Mouse (Mus musculus) left cerebral cortex, adult 18-20 months (tissue): Measurements from ENCODE around the gene Wdfy4. TPM values are rescaled to one million over a fixed set of nuclear protein-coding genes. Genes with fewer than 3 reads are reported as not detected.

Experiments
- DNase-seq, 2 experiments: peaks; one replicate each; pipeline ENCODE4 v3.0.0; 2021 to 2022; ENCODE audit warnings: low spot score in 2 of 2, mixed read lengths in 1 of 2
- total RNA-seq, 2 experiments: library from RNA; stranded (reverse); gene quantifications; 2 replicates each; pipeline ENCODE4 v1.2.3; 2021

Wdfy4 gene
- total RNA-seq, 2 experiments from 2014 or later: 1.1 to 2.1 TPM

DNA sequence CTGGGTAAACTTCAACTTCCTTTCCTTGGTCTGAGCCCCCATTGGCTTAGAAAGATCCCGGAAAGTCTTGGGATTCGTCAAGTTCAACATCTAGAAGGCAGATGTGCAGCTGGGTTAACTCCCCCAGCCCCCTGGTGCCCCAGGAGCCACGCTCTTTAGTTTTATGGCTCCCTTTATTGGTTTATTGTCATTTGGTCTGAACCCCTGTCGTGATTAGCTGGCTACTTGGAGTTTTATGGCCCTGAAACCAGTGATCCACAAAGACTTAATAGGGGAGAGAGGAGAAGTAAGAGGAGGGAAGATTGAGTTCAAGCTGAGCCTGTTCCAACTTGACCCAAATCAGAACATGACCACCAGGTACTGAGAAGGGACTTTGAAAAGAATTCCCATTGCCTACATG lies 198.6 kb downstream of the Wdfy4 start:
- DNase-seq: no peak

DNA sequence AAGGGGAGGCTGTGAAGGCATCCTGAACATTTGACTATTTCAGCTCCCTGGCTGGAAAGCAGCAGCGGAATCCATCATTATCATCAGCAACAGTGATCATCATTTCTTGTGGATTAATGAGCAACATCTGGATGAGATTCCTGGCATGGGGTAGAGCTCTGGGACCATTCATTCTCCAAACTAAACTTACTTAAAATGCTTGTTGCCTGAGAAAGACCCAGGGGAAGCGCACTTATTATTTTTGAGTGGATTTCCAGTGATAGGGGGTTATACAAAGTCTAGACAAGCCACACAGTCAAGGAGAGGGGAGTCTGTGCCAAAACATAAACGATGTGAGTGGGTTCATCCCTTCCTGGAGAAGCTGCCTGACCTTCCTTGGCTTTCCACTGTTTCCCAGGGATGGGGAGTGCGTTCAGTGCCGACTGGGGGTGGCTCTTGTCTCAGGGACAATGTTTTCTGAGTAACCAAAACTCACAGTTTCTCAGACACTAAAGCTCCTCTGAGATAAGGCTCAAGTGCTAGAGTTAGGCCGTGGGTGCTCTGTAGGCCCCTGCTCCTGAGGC lies 201.1 kb downstream of the Wdfy4 start:
- DNase-seq: no peak

DNA sequence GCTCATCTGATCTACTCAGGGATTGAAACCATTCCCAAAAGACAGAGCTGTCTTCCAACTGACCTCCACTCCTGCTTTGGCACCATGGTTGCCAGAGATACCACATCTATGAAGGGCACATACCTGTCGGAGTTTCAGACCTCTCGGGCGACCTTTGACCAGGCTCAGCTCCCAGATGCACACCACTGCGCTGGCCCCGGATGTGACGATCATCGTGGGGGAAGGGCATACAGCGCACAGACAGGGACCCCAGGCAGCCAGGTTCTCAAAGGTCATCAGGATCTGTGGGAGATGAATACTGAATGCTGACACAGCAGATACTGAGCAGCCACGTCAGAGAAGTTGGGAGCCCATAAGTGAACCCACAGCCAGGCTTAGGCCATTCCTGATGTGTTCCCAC lies 214.6 kb downstream of the Wdfy4 start:
- no peak for DNase-seq

DNA sequence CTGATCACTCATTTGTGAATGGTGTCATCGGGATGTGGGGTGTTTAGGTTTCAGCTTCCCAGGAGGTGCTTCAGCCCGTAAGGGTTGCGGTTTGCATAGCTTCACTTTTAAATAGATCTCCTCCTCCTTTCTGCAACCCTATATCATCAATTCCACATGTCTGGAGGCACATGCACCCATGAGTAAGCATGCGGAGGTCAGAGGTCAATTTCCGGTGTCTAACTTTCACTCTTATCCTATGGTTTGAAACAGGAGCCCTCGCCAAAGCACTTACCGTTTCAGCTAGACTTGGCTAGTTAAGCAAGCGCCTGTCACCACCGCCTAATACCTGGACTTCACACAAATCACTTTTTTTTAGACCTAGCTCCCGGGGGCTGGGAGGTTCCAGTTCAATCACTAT lies 220.6 kb downstream of the Wdfy4 start:
- no peak for DNase-seq

DNA sequence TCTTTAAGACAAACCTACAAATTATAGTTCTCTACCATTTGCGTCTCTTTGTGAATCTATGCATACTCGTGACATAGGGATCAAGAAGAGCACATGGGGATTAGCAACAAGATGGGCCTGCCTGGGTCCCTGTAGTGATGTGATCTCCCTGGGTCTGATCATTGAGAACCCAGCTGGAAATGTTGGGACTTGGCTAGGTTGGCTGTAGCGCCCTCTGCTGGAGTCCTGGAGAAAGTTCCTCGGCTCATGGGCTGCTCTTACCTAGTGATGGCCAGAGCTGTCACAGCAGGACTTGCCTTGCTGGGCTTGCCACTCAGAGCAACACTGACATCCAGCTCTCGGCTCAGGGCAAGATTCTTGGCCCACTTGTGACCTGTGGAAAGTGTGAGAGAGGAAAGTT lies 224.8 kb downstream of the Wdfy4 start:
- peak; percentile 73 to 80 for DNase-seq

DNA sequence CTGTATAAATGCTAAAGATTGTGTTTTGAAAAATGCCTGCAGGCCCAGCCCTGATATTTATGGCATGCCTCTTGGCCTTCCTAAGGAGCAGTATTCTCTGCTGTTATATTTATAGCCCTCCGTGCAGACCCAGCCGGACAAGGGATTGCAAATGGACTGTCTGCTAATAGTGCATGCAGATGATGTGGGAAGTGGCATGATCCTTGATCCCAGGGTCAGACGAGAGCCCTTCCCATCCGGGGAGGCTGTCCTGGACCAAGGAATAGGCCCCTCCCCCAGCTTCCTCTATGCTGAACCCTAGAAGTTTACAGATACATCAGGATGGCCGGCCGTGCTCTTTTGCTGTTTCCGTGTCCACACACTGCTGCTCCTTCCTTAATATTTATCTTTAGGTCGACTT lies 226.6 kb downstream of the Wdfy4 start:
- no peak for DNase-seq

DNA sequence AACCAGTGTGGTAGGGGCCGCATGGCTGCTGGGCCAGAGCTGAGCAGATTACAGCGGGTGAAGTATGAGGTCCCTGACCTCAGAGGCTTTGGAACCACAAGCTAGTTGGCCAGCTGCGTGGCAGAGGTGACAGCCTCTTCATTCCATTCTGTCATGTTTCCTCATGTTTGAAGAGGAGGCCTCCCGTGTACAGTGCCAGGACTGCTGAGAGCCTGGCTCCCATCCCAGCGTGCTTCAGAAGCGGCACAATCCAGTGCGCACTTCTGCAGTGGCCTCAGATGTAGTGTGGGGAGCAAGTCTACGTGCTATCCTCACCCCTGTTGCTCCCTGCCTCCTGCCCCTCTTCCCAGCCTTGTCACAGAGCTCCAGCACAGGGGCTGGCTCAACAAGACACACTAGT lies 228.8 kb downstream of the Wdfy4 start:
- DNase-seq: no peak

DNA sequence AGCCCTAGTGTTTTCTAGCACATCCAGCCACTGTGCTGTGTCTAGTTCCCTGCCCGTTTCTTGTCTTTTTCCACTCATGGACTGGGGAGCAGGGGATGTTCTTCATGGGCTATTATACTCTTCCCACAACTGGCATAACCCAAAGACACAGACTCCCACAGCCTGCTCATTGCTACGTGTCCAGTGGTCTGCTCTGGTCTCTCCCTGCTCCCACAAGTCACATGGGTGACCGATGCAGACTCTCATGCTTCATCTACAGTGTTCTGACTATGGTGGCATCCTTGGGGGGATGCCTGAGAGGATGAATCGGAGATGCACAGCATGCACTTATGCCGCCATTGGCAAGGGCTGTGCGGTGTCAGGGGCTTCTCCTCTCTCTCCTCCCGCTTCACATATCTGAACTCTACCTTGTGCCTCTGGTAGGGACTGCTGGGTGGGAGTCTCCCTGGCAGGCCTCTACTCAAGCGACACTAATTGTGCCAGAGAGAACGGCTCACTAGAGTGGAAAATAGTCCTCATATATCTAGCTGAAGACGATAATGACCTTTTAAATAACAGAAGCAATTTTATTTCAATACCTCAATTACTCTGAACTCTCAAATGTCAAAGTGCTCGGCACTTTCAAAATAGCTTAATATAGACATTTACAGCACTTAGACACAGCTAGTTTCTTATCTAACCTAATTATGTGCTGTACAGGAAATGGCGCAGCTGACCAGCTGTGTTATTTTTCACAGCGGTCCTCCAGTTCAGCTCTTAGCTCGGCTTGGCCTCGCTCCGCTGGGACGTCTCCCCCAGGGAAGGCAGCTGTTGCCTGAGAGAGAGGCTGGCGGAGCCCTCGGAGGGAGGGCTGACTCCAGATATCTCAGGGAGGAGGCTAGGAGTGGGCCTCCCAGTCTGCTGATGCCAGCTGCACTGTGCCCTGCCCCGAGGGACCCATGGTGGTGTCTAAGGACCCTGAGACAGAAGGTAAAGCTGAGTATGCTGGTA lies 234.7 kb downstream of the Wdfy4 start:
- DNase-seq: no peak

DNA sequence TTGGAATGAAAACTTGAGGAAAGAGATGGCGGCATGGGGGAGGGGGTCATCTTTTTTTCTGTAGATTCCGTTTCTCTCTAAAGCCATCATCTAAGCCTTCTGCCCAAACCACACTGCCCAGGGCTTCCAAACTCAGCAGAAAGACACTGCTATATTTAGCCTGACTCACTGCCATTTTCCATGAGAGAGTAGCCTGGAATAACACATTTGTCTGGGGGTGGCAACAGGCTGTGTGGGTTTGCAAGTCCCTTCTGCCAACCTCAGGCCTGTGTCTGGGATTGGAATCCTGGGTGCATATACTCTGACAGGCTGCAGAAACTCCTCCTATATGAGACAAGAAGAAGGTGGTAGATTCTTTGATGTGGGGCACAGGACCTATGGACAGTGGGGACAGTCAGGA lies 237.8 kb downstream of the Wdfy4 start:
- peak; percentile 48 to 57 for DNase-seq

DNA sequence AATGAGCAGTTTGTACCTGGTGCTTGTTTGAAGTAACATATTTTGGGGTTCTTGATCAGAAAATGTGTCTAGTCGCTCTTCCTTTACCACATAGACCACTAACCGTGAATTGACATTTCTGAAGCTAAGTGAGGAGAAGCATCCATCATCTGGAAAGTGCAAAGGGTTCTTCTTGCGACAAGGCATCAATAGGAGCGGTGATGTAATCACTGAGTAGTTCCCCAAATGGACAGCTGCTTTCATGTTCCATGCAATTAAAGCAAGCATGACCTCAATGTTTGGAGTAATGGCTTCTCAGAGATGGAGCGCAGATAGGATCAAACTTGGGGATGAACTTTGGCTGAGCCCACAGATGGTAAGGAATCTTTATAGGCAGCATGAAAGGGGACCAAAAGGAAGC lies 246.1 kb downstream of the Wdfy4 start:
- no peak for DNase-seq

DNA sequence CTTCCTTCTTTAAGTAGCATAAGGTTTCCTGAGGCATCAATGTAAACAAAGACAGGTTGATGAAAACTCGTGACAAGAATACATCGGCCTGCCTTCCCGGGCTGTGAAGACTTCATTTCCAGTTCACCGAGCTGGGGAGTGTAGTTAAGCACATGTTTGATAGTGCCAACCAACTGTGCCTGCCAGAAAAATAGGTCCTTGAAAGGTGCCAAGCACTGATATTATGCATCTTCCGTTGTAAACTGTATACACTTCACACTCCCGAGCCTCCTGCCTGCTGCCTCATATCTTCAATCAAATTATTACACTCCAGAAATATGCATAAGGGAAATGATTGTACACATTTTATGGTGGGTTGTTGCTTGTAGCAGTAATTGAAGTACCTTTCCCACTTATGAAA lies 251.2 kb downstream of the Wdfy4 start:
- no peak for DNase-seq

DNA sequence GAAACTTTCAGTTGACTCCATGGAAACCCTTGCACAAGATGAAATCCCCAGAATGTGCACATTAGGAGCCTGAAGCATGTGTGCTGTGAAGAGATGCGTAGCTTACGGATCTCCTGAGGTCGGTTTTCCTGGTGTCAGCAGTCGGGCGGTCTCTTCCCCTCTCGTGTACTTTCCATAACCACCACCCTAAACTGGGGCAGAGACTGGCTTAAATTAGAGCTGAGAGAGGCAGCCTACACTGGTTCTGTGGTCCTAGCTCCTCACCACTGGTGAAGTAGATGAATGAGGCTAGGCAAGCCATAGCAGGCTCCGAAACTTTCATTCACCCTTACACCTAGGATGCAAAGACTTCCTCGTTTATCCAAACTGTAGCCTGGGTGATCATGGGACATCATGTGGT lies 253.1 kb downstream of the Wdfy4 start:
- peak in 1 of 2 experiments; percentile 18 for DNase-seq

DNA sequence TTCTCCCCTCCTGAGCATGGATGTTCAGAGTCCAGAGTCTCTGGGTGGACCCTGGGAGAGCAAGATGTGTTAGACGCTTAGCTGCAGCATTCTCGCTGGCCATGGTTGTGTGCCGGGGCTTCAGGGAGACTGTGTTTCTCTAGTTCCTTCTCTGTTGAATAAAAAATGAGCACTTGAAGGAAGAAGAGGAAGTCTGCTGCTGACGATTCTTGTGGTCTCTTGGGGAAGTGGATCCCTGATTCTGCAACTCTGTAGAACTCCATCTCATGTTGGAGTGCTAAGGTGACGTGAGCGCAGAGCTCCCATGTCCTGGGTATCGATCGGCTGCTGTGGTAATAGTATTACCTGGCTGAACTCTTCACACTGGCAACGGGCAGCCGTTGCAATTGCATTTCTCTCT lies 253.6 kb downstream of the Wdfy4 start:
- DNase-seq: no peak

DNA sequence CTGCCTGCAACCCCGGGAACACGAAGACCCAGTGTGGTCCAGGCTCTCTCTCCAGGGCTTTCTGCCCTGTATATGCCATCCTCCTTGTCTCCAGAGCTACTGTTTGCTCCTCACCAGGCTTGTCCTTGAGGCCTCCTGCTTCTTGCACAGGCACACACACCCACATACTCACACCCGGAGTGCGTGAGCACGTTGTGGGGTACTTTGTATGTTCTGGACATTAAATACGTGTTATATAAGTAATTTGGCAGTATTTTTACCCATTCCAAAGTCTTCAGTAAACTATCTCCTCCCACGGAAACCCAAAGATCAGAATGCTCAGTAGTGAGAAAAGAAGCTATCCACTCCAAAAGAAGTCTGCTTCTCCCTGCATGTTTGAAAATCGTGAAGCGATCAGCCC lies 261.4 kb downstream of the Wdfy4 start:
- peak; percentile 32 to 59 for DNase-seq

DNA sequence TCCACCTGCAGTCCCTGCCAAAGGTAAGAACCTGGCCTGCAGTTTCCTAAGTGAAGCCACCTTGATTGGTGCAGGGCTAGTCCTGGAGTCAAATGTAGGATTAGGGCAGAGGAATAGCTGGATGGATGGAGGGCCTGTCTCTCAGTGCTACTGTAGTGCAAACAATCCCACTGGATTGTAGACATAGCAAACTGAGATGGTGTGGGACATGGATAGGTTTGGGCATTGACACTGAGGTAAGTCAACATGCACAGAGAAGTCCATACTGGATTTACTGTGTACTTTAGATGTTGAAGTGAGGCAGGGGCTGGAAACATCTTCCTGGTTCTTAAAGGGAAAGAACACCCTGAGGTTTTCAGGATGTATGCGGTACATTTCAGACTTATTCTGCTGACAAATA lies 267.4 kb downstream of the Wdfy4 start:
- DNase-seq: no peak

DNA sequence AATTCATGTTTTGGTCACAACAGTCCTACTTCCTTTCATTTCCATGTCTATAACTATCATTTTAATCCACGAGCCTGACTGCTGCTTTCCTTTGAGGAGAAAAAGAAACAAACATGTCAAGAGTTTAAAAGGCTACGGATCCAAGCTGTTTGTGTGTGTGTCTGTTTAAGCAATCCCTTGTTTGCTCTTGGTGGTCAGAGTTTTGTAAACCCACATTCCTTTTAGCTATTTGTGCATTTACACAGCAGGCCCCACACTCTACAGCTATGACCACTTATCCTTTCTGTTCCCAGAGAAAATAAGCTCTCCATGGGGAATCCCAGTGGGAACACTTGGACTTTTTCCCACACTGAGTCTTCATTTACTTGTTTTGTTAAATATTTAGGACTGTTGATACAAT lies 269.9 kb downstream of the Wdfy4 start:
- no peak for DNase-seq

DNA sequence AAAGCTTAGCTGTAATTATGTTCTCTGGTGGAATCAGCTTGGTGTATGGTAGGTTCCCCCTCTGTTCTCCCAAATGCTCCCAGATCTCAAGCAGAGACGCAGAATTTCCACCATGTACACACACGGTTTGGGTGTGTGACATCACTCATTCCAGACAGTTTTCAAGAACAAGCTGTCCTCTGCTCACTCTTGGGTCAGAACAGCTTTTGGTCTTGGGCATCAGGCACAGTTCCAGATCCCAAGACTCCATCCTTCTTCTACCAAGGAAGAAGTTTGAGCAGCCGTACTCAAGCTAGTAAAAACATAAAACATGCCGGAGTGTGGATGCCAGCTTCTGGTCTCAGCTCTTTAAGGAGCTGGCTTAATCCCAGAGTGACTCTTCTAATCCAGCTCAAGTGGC lies 274.1 kb downstream of the Wdfy4 start:
- no peak for DNase-seq

Other genes starting within 250 kb of the Wdfy4 start
- gene Lrrc18, start 194.1 kb downstream of the Wdfy4 start, total RNA-seq: under 1 TPM; 0.63 to 0.73 TPM
- gene Arhgap22, start 28.5 kb upstream of the Wdfy4 start, total RNA-seq: 10 to 100 TPM in 1 of 2 experiments, 1 to 10 TPM in 1; 7.5 to 12.0 TPM